Mouse (Mus musculus) spleen, embryonic (tissue): ENCODE results near the gene Kndc1.

ENCODE experiments used
- CTCF ChIA-PET: fragments of 350-600 bp; sonication (Branson Sonifier 250); formaldehyde crosslinking; loops from one replicate; lab custom pipeline; 2022; lab: Charles Lee

Gene Kndc1

DNA sequence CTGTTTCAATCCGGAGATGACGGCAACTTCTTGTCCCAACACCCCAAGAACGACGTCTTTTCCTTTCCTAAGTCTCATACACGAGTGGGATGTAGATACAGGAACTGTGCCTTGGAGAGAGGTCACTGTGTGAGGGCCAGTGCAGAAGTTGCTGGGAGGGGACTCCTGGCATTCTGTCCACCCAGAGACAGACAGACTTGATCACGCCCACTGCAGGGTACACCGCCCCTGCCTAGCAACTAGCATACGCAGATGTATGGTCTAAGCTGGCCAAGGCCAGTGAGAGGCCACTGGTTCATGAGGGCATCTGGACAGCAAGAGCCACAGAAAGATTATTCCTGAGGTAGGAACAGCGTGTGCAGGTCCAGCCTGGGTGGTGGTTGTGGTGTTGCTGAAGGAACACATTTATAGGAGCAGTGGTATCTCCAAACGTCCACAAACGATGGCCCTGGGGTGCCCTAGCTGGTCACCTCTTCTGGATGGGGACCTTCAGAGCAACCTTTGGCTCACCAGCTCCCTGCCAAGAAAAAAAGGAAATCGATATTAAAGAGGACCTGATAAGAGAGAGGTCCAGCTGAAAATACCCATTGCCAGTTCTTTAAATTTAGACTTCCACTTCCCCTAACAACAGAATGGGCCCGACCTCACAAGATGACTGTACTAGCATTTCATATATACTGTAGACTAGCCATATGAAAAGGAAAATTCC lies 84.7 kb downstream of the Kndc1 start:
- CTCF ChIA-PET = interaction anchor here (1.2 kb wide), 1 partner anchor 10 kb away, joined by 3 read pairs; no protein-coding TSS in a partner anchor

DNA sequence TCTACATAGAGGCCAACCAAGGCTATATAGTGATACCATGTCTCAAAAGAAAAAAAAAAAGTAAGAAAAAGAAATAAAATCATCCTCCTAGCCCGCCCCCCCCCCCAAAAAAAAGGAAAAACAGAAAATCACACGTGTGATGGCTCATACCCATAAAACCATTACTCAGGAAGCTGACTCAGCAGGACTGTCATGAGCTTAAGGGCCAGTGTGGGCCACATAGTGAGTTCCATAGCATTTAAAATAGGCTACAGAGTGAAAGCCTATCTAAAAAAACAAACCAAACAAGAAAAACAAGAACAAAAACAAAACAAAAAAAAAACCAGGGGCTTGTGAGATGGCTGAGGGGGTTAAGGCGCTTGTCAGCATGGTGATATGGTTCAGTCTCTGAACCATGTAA lies 86.3 kb downstream of the Kndc1 start:
- CTCF ChIA-PET = interaction anchor here (0.6 to 1.2 kb wide), 2 partner anchors 11 to 23 kb away, joined by 3 to 12 read pairs; no protein-coding TSS in a partner anchor

DNA sequence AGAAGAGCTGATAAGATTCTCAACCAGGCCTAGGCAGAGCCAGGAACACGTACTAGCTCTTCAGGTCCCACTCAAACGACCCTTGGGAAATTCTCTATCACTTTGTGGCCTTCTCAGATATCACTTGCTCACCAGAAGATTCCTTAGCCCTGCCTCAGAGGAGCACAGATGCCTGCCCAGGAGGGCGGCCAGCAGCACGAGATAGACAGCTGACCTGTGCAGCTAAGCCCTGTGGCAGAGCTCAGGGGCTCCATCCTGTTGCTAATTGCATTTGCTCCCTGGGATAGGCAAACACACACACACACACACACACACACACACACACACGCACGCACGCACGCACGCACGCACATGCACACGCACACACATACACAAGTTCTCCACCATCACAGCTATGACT lies 87.6 kb downstream of the Kndc1 start:
- CTCF ChIA-PET = no interaction called here

DNA sequence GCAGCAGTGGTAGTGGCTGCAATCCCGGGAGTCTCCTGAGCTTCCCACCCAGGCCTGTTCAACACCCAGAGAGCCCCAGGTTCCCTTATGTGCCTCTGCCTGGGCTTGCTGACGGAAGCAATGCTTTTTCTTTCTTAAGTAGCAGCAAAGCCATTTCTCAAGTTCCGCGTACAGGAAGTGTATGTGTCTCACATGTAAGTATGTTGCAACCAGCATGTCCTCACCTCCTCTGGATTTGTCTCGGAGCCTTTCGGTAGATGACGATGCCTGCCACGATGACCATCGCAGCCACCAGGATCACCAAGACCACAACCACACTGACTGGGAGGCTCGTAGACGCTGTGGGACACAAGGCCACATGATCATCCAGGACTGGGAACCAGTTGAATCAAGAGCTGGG lies 90.0 kb downstream of the Kndc1 start:
- CTCF ChIA-PET = interaction anchor here (0.8 to 0.9 kb wide), 2 partner anchors 62 to 122 kb away, joined by 3 to 4 read pairs; no protein-coding TSS in a partner anchor

DNA sequence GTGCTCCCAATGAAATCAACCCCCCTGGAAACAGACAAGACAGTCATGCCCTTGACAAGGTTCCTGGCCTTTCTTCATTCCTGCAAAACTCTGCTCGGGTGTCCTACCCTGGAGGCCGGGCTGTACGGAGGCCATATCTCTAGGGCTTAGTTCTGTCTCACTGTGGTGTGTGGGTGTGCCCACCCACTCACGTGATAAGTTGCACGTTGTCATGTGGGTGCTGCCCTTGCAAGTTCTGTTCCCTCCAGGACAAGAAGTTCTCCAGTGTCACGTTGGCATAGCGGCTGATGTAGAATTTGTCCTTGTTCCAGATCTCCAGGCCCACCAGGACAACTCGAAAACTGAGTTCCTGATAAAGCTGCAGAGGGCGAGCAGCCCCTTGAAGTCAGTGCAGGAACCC lies 93.8 kb downstream of the Kndc1 start:
- CTCF ChIA-PET = no interaction called here

DNA sequence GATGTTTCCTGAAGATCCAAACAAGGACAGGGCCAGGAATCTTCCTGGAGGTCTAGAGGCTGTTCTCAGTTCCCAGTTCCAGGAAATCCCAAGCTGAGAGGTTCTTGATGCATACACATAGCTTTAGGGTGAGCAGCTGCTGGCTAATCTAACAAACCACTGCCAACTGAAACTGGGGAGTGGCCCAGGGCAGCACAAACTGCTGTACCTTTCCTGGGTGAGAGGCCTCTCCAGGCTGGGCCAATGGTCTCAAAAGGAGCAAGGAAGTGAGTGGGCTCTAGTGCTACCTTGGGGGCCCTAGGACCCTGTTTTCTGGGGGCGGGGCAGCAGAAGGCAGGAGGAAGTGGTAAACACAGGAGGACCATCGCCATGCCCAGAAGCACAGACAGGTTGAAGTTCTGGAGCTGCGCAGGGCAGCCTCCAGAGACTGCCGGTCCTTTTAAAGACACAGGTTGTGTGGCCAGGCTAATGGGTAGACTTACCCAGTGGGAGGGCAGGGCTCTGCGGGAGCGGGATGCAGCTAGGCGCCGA lies 96.4 kb downstream of the Kndc1 start:
- CTCF ChIA-PET = no interaction called here
